Mouse (Mus musculus): ENCODE results near the gene Ccdc152. TPM values are rescaled to one million over a fixed set of nuclear protein-coding genes. Genes with fewer than 3 reads are reported as not detected.

Ccdc152 gene
- total RNA-seq, 2 experiments from 2014 or later, result 0.20 to 0.45 TPM

- peak in 1 of 2 experiments; percentile 22 for DNase-seq
- intact Hi-C loops (cut with DNase I), result no loop called here
Observed at GRCm38 (mm10) chr15:3232168-3232835, 71.0 kb downstream of the Ccdc152 start.

- DNase-seq, result no peak
- intact Hi-C loops (cut with DNase I), result no loop called here
Observed at GRCm38 (mm10) chr15:3231004-3231403, 72.3 kb downstream of the Ccdc152 start.

Other genes starting within 250 kb of the Ccdc152 start
- gene Selenop, start 35.0 kb downstream of the Ccdc152 start, total RNA-seq (2021), result 100 to 1,000 TPM; 257 to 282 TPM

Measured in heart, postnatal 10 days (tissue).